Mouse (Mus musculus) MEL-GATA-1-ER (cell line): ENCODE results near the gene Thsd4.

ENCODE experiments used
- DNase-seq: peaks from one replicate; pipeline ENCODE4 v3.0.0-alpha.2; 2012; ENCODE audit warnings: low read depth; ENCODE audit errors: extremely low read depth

Thsd4 gene

DNA sequence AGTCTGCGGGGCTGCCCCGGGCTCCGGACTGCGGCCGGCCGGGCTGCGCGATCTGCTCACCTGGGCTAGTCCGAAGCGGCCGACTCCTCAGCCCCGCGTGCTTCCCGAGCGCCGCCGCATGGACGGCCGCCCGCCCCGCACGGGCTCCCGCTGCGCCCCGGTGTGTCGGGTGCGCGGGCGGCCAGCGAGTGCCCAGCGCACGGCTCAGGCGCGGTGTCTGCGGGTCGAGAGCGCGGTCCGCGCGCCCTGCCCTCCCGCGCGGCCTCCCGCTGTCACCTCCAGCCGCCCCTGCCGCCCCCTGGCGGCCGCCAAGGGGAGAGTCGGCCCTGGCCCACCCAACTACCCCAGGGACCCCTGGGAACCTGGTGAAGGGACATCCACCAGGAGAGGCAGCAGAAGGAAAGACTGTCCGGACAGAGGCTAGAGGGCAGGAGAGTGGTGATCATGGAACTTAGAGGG lies at the start of gene Thsd4:
Gene Thsd4, minus strand, starts transcription at position 241 of the 459 bp plus-strand sequence.
- no peak for DNase-seq

- no peak for DNase-seq
Measured at GRCm38 (mm10) chr9:60571041-60571440, 49.2 kb upstream of the Thsd4 start.

DNA sequence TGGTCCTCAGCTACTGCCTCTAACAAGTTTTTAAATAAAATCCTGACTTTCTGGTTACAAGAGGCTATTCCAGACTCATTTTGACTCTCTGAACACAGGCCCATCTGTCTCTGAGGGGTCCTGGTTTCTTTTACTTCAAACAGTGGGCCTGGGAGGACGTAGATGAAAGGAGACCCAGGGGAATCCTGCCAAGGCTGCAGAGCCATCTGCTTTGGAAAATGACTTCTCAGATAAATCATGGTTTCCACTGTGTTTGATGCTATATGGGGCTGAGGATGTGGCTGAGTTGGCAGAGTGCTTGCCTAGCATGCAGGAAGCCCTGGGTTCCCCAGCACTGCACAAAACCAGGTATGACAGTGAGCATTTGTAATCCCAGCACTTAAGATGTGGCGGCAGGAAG lies 47.5 kb upstream of the Thsd4 start:
- DNase-seq, result no peak

- no peak for DNase-seq
Measured at GRCm38 (mm10) chr9:60563809-60564208, 42.0 kb upstream of the Thsd4 start.

- no peak for DNase-seq
Measured at GRCm38 (mm10) chr9:60562443-60563371, 40.9 kb upstream of the Thsd4 start.

DNA sequence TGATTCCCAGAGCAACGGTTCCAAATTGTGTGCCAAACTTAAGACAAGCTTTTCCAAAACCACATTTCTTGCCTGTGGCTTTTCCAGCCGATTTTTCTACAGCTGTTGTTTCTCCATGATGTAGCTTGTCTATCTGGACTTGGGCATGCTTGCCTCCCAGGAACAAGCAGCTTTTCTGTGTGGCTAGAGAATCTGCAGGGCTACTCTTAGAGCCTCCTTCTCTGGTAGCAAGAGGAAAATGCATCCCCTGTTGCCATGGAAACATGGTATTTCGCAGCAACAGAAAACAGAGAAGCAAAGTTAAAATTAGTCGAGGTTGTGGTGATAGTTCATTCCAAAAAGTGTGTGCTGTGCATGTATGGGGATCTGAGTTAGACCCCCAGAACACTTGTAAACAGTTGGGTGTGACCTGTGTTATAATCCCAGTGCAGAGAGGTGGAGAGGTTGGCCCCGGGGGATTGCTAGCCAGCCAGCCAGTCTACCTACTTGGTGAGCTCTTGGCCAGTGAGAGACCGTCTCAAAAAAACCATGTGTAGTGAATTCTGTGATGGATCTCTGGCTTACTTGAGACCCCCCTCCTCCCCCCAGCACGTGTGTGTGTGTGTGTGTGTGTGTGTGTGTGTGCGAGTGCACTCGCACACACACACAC lies 39.9 kb upstream of the Thsd4 start:
- no peak for DNase-seq

DNA sequence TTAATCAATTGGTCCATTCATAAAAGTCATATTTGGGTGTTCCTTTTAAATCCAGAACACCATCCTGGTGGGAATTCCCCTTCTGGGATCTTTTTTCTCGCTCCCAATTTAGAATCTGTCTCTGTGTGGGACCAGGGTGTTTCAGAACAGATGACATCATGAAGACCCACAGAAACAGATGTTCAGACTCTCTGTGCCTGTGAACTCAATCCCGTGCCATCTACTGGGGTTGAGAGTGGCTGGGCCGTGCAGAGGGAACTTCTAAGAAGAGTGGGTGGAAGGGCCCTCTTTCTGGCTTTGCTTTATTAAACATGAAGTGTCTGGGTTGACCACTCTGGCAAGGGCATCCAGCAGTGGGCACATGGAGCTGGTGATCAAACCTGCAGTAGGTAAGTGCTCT lies 36.7 kb upstream of the Thsd4 start:
- DNase-seq, result no peak

DNA sequence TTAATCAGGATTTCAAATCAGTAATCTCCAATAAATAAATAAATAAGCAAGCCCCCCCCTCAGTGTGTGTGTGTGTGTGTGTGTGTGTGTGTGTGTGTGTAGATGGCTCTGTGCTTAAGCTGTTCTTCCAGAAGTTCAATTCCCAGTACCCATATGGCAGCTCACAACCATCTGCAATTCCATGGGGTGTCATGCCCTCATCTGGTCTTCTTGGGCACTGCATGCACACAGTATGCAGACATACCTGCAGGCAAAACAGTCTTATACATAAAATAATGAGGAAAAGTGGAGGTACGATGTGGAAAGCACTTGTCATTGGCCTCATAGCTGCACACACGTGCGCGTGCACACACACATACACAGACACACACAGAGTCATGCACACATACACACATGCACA lies 29.4 kb upstream of the Thsd4 start:
- no peak for DNase-seq

- no peak for DNase-seq
Measured at GRCm38 (mm10) chr9:60548182-60548581, 26.3 kb upstream of the Thsd4 start.

GRCm38 (mm10) chr9:60546169-60546568 lies 24.3 kb upstream of the Thsd4 start:
- DNase-seq, result peak; percentile 31

GRCm38 (mm10) chr9:60545361-60546096 lies 23.7 kb upstream of the Thsd4 start:
- DNase-seq, result peak; percentile 93

- no peak for DNase-seq
Measured at GRCm38 (mm10) chr9:60543422-60544015, 21.7 kb upstream of the Thsd4 start.

GRCm38 (mm10) chr9:60530310-60530709 lies 8.5 kb upstream of the Thsd4 start:
- no peak for DNase-seq

GRCm38 (mm10) chr9:60529348-60530243 lies 7.8 kb upstream of the Thsd4 start:
- no peak for DNase-seq

GRCm38 (mm10) chr9:60528269-60528668 lies 6.4 kb upstream of the Thsd4 start:
- no peak for DNase-seq

GRCm38 (mm10) chr9:60527836-60528235 lies 6.0 kb upstream of the Thsd4 start:
- DNase-seq, result no peak

DNA sequence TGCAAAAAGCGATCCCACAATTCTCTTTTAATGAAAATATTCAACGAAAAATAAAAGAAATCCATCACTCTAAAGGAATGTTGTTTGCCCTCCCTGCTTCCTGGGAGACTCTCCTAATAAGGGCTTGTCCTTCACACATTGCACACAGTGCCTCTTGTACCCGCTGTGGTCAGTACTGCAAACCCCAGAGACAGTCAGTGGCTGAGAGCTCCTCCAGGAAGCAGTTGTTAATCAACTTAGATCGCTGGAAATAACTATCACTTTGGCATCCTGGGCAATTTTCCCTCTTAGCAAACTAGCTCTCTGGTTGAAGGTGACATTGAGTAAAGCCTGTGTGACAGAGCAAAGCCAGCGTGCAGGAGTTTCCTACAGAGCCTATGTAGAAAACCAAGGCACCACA lies 5.2 kb upstream of the Thsd4 start:
- DNase-seq, result no peak

DNA sequence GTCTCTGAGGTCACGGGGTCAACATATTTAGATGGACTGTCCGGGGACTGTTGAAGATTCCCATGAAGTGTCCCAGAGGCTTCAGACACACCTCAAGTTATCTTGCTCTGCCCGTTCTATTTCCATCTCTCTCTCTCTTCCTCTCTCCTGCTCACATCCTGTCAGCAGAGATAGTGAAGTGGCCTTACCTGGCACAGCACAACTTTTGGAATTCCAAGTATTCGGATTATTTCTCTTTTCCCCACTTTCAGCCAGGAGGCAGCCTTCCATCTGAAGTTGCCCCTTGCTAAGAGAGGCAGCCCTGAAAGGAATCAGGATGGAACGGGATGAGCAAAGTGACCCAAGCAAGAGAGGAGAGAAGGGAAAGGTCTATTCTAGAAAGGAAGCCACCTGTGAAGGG lies 4.3 kb upstream of the Thsd4 start:
- DNase-seq, result no peak

- DNase-seq, result no peak
Measured at GRCm38 (mm10) chr9:60521143-60521542, 703 bp downstream of the Thsd4 start.

DNA sequence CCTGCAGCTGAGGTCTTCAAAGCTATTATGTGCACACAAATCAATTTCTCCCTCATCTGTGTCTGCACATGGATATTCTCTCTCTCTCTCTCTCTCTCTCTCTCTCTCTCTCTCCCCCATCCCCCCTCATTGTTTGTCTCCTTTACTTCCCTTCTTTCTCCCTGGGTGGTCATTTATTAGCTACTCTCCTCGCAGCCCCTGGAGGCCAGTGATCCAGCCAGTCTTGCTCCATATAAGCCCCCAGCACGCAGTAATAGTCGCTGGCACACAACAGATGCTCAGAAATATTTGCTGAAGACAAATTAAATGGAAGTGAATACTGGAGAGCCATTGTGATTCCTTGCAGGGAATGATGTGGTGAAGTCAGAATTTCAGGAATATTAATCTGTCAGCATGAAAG lies 2.2 kb downstream of the Thsd4 start:
- no peak for DNase-seq
